Mouse (Mus musculus): ENCODE results near the gene Srd5a1.

Srd5a1 gene

DNA sequence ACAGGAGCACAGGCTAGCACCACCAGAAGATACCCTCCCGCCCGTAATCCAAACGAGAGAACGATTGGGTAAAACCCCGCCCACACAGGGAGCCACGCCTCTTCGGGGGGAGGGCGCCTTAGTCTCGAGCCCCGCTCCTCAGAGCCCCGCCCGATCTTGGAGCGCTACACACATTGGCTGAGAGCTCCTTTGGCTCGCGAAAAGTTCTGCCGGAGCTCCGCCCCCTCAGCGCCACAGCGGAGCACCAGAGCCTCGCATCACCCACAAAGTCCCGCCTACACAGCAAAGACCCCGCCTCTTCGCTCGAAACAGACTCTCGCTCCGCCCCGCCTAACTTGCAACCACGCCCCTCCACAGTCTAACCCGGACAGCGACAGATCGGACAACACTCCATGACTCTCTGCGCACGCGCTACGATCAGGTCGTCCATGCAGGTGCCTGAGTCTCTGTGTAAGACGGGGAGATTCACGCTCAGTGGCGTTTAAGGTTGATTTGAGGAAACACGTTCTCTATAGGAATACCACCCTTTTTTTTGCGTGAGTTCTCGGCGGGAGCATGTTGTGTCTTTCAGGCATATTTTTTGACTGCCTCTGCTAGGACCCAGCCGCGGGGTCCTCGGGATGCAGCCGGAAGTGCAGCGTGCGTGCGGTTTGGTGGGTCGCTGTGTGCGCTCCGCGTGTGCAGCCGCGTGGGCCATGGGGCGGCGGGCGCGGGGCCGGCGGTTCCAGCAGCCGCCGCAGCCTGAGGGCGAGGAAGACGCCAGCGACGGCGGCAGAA is at the start of gene Srd5a1:
Srd5a1 (minus strand) TSS at position 45 of the 777 bp plus-strand sequence.
- in situ Hi-C loops (cut with MboI; ENCODE audit: low pct_unique_long_range_greater_than_20kb in 1 of 2, low sequenced_read_pairs in 2 of 2, unreplicated experiment in 1 of 2), result no loop called here

GRCm38 (mm10) chr13:69654508-69654907 is 43.3 kb upstream of the Srd5a1 start:
- in situ Hi-C loops (cut with MboI; ENCODE audit: low pct_unique_long_range_greater_than_20kb in 1 of 2, low sequenced_read_pairs in 2 of 2, unreplicated experiment in 1 of 2), result loop anchor here in 1 of 2 experiments (10.0 kb wide), 1 partner anchor 100 kb away; no protein-coding TSS in a partner anchor

DNA sequence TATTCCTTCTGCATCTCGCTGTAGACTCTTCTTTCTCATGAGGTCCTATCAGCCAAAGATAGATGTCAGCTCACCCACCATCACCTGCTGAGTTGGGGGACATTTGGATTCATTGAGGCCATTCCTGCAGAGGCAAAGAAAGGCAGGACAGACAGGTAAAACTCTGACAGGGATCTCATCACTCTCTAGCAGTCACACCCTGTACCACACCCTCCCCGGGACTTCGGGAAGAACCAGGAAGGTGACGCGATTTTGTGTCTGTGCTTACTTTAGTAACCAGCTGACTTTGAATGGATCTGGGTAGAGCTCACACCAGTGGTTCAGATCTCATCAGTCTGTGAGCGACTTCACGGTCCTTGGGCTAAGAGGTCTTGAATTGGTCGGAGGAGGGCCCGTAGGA is 35.2 kb upstream of the Srd5a1 start:
- in situ Hi-C loops (cut with MboI; ENCODE audit: low pct_unique_long_range_greater_than_20kb in 1 of 2, low sequenced_read_pairs in 2 of 2, unreplicated experiment in 1 of 2), result loop anchor here in 1 of 2 experiments (25.0 kb wide), 1 partner anchor 1059 kb away; the partner anchor contains the start of genes 1700001L19Rik, Fastkd3 and Mtrr

GRCm38 (mm10) chr13:69645694-69646423 is 34.6 kb upstream of the Srd5a1 start:
- in situ Hi-C loops (cut with MboI; ENCODE audit: low pct_unique_long_range_greater_than_20kb in 1 of 2, low sequenced_read_pairs in 2 of 2, unreplicated experiment in 1 of 2), result loop anchor here in 1 of 2 experiments (25.0 kb wide), 1 partner anchor 1059 kb away; the partner anchor contains the start of genes 1700001L19Rik, Fastkd3 and Mtrr

DNA sequence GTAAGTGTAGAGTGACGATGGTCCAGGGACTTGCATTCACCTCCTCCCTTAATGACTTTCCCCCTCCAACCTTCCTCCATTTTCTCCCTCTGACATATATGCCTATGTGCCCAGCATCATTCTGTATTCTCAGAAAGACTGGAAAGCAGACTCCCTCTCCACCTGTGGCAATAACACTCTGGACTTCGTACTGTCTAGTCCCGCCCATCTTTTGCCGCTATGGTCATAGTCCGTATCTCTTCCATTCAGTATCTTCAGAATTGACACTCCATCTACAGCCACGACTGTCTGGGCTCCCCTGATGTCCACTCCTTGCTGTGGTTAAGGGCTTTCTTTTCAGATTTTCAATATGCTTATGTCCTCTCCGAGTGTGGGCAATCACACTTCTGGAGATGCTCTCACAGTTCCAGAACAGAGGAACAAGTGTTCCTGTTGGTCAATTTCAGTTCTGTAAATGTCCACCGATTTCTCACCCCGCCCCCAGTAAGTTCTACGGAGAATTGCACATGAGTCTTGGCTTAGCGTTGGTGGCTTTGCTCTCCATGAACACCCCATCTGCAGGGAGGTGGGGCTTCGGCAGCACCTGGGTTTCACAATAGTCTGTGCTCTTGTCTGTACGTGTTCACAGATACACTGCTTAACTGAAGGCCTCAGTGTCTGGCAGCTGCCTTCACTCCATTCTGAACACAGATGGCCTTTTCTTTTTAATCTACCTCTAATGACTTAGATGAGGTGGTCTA is 33.4 kb upstream of the Srd5a1 start:
- in situ Hi-C loops (cut with MboI; ENCODE audit: low pct_unique_long_range_greater_than_20kb in 1 of 2, low sequenced_read_pairs in 2 of 2, unreplicated experiment in 1 of 2), result loop anchor here in 1 of 2 experiments (25.0 kb wide), 1 partner anchor 1057 kb away; the partner anchor contains the start of genes 1700001L19Rik, Fastkd3 and Mtrr

GRCm38 (mm10) chr13:69643937-69644336 is 32.7 kb upstream of the Srd5a1 start:
- in situ Hi-C loops (cut with MboI; ENCODE audit: low pct_unique_long_range_greater_than_20kb in 1 of 2, low sequenced_read_pairs in 2 of 2, unreplicated experiment in 1 of 2), result loop anchor here in 1 of 2 experiments (25.0 kb wide), 1 partner anchor 1057 kb away; the partner anchor contains the start of genes 1700001L19Rik, Fastkd3 and Mtrr

DNA sequence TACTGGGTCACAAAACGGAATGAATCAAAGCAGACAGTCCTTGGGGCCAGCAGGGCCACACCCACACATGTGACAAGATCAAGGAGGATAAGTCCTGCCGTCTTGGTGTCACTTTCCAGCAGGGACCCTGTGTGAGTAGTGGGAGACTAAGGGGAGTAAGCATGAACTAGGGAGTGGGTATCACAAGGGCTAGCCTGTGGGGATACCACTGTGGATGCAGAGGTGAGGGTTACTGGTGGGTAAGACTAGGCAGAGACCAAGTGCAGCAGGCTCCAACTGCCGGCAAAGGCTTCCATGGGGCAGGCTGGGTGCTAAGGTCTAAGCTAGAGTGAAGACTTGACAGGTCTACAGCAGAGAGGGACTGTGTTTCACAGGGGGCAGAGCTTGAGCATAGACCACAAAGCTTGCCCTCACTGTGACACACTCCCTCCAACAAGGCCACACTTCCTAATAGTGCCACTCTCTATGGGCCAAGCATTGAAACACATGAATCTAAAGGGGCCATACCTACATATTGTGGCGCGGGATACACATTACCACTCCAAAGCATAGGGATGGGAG is 31.5 kb upstream of the Srd5a1 start:
- in situ Hi-C loops (cut with MboI; ENCODE audit: low pct_unique_long_range_greater_than_20kb in 1 of 2, low sequenced_read_pairs in 2 of 2, unreplicated experiment in 1 of 2), result loop anchor here in 1 of 2 experiments (25.0 kb wide), 1 partner anchor 1055 kb away; the partner anchor contains the start of genes 1700001L19Rik, Fastkd3 and Mtrr

DNA sequence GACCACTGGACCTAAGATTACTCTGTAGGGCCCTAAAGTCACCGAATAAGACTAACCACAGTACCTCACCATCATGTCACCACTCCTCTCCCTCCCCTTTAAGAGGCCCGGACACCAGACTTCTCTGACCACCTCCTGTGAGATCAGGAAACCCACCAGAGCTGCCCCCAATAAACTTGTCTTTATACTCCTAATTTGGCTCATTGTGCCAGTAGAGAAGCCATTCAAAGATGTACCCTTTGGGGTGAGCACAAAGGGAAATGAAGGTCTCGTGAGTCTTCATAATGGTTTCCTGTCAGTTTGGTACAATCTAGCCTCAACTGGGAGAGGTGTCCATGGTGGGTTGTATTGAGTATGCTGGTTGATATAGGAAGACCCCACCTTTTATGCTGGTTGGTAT is 29.8 kb upstream of the Srd5a1 start:
- in situ Hi-C loops (cut with MboI; ENCODE audit: low pct_unique_long_range_greater_than_20kb in 1 of 2, low sequenced_read_pairs in 2 of 2, unreplicated experiment in 1 of 2), result loop anchor here in 1 of 2 experiments (25.0 kb wide), 1 partner anchor 1054 kb away; the partner anchor contains the start of genes 1700001L19Rik, Fastkd3 and Mtrr

DNA sequence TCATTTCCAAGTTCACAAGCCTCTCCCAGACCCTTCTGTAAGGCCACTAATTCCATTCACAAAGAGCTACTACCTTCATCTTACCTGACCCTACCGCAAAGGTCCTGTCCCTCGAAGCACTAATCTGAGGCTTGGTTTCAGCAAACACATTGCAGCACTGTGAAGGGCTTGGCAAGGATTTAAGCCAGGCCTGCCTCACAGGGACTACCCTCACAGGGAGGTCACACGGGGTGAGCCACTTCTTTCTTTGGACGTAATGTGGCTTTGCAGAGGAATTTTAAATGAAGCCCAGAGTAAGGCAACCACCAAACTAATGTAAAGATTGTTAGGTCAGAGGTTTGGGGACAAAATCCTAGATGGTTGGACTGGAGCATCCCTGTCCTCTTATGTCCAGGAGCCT is 29.3 kb upstream of the Srd5a1 start:
- in situ Hi-C loops (cut with MboI; ENCODE audit: low pct_unique_long_range_greater_than_20kb in 1 of 2, low sequenced_read_pairs in 2 of 2, unreplicated experiment in 1 of 2), result loop anchor here in 1 of 2 experiments (25.0 kb wide), 1 partner anchor 1053 kb away; the partner anchor contains the start of genes 1700001L19Rik, Fastkd3 and Mtrr

GRCm38 (mm10) chr13:69640126-69640525 is 28.9 kb upstream of the Srd5a1 start:
- in situ Hi-C loops (cut with MboI; ENCODE audit: low pct_unique_long_range_greater_than_20kb in 1 of 2, low sequenced_read_pairs in 2 of 2, unreplicated experiment in 1 of 2), result loop anchor here in 1 of 2 experiments (25.0 kb wide), 1 partner anchor 1053 kb away; the partner anchor contains the start of genes 1700001L19Rik, Fastkd3 and Mtrr

GRCm38 (mm10) chr13:69639251-69639650 is 28.0 kb upstream of the Srd5a1 start:
- in situ Hi-C loops (cut with MboI; ENCODE audit: low pct_unique_long_range_greater_than_20kb in 1 of 2, low sequenced_read_pairs in 2 of 2, unreplicated experiment in 1 of 2), result loop anchor here in 1 of 2 experiments (25.0 kb wide), 1 partner anchor 1052 kb away; the partner anchor contains the start of genes 1700001L19Rik, Fastkd3 and Mtrr

GRCm38 (mm10) chr13:69638108-69638626 is 26.9 kb upstream of the Srd5a1 start:
- in situ Hi-C loops (cut with MboI; ENCODE audit: low pct_unique_long_range_greater_than_20kb in 1 of 2, low sequenced_read_pairs in 2 of 2, unreplicated experiment in 1 of 2), result loop anchor here in 1 of 2 experiments (25.0 kb wide), 1 partner anchor 1051 kb away; the partner anchor contains the start of genes 1700001L19Rik, Fastkd3 and Mtrr

DNA sequence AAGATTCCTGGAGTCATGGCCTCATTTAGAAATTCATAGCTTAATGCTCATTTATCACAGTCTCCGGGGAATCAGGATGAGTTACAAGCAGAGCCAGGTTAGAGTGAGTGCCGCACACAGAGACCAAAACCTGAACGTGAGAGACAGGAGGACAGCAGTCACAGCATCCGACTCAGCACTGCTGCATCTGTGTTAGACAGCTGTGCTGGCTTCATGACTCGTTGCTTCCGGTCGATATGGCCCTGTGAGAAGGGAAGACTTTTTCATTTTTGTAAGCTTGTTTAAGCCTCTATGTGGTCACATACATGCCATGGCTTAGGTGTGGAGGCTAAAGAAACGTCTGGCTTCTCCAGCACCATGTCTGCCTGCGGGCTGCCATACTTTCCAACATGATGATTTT is 26.4 kb upstream of the Srd5a1 start:
- in situ Hi-C loops (cut with MboI; ENCODE audit: low pct_unique_long_range_greater_than_20kb in 1 of 2, low sequenced_read_pairs in 2 of 2, unreplicated experiment in 1 of 2), result loop anchor here in 1 of 2 experiments (25.0 kb wide), 1 partner anchor 1050 kb away; the partner anchor contains the start of genes 1700001L19Rik, Fastkd3 and Mtrr

DNA sequence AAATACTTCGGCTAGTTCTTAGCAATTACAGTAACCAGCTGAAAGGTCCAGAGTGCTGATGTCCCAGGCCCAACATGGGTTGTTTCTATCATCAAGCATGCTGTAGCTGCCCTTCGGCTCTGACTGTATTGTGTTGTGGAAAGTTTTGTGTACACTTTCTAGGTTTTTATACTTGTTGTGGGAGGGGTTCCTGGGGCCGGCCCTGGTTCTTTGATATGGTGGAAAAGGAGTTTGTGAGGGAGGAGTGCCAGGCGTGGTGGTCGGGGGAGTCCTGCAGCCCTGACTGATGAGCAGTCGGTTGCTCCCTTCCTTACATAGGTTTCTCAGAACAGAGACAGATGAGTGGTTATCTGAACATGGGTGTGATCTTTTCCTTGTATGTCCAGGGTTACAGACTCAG is 25.6 kb upstream of the Srd5a1 start:
- in situ Hi-C loops (cut with MboI; ENCODE audit: low pct_unique_long_range_greater_than_20kb in 1 of 2, low sequenced_read_pairs in 2 of 2, unreplicated experiment in 1 of 2), result loop anchor here in 1 of 2 experiments (25.0 kb wide), 1 partner anchor 1050 kb away; the partner anchor contains the start of genes 1700001L19Rik, Fastkd3 and Mtrr

DNA sequence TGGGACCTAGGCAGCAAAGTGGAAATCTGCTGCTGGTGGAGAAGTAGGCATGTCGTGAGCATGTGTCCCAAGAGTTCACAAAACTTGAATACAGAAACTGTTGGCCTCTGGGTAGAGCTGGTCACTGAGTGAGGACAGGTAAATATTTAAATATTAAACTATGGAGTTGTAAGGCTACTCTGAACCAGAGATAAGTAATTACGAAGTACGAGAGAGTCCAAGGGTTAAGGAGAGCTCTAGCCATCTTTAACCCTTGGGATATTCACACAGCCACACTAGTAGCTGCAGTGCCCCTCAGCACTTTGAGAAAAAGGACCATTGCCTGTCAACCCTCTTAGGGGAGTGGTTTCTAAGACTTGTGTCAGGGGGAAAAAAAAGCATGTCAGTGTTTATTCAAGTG is 25.1 kb upstream of the Srd5a1 start:
- in situ Hi-C loops (cut with MboI; ENCODE audit: low pct_unique_long_range_greater_than_20kb in 1 of 2, low sequenced_read_pairs in 2 of 2, unreplicated experiment in 1 of 2), result loop anchor here in 1 of 2 experiments (25.0 kb wide), 1 partner anchor 1049 kb away; the partner anchor contains the start of genes 1700001L19Rik, Fastkd3 and Mtrr

DNA sequence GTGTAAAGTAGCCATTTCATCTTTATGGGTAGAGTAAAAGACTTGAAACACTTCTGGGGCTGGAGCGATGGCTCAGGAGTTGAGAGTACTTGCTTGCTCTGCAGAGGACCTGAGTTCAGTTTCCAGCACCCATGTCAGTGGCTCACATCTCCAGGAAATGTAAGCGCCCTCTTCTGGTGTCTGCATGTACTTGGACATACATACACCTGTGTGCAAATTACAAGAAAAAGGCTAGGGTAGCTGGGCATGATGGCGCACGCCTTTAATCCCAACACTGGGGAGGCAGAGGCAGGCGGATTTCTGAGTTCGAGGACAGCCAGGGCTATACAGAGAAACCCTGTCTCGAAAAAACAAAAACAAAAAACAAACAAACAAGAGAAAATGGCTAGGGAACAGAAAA is 24.6 kb upstream of the Srd5a1 start:
- in situ Hi-C loops (cut with MboI; ENCODE audit: low pct_unique_long_range_greater_than_20kb in 1 of 2, low sequenced_read_pairs in 2 of 2, unreplicated experiment in 1 of 2), result loop anchor here in 1 of 2 experiments (25.0 kb wide), 1 partner anchor 1049 kb away; the partner anchor contains the start of genes 1700001L19Rik, Fastkd3 and Mtrr

DNA sequence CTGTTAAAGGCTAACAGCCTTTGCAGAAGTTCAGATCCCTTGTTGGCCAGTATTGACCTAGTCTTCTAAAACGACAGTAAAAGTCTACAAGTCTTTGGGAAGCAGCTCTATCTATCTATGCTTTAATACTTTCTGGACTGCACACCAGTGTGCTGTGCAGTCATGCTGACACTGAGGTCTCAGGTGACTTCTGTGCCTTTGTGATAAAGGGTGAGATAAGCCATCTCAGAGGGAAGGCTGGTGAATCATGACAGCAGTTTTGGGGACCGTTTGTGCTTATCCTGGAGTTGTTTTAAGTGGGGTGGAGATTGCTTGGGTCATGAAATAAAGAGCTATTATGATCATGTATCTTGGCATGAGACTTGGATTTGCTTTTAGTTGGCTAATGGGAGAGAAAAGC is 22.7 kb upstream of the Srd5a1 start:
- in situ Hi-C loops (cut with MboI; ENCODE audit: low pct_unique_long_range_greater_than_20kb in 1 of 2, low sequenced_read_pairs in 2 of 2, unreplicated experiment in 1 of 2), result loop anchor here in 1 of 2 experiments (25.0 kb wide), 1 partner anchor 1047 kb away; the partner anchor contains the start of genes 1700001L19Rik, Fastkd3 and Mtrr

Data from mouse embryonic stem cell (cell line).